Mouse (Mus musculus): ENCODE measurements around the gene Wrap53. TPM values are rescaled to one million over a fixed set of nuclear protein-coding genes. Genes with fewer than 3 reads are reported as not detected.

Wrap53 gene
- polyA plus RNA-seq, 1 experiment from 2014 or later: 14.3 TPM

GRCm38 (mm10) chr11:69557381-69557958 is 22.6 kb downstream of the Wrap53 start:
- Histone ChIP-seq H3K4me3 (ENCODE audit: control insufficient read depth in 1 of 2, insufficient read depth in 1 of 2, low read depth in 1 of 2, low read length in 2 of 2) (no peak overlapping the region), H3K4me1 (ENCODE audit: control insufficient read depth in 2 of 2, insufficient read depth in 2 of 2, low read length in 2 of 2) (peaks cover 30 to 32% of the 10 kb centered on the region in 2 experiments), H3K27me3 (ENCODE audit: control insufficient read depth, insufficient read depth, low read length) (no peaks in the 10 kb centered on the region; the same call in none of the 2 replicates), H3K9me3 (ENCODE audit: control insufficient read depth, low read length) (no peaks in the 10 kb centered on the region), H3K27ac (replicated peaks in 1 of 2; ENCODE audit: control insufficient read depth in 1 of 2, insufficient read depth in 1 of 2, low read depth in 2 of 2, low read length in 2 of 2) (no peak overlapping the region), H3K9ac (ENCODE audit: low read length) (no peak overlapping the region), H3K4me2 (ENCODE audit: low read length) (peak overlapping the region; percentile 94), H3K36me3 (ENCODE audit: control insufficient read depth, insufficient read depth, low read length) (peaks cover 31% of the 10 kb centered on the region)
- ATAC-seq (ENCODE audit: insufficient number of reproducible peaks, insufficient read depth, low FRiP score, low read depth): no peak
- 50% methylated on average over 14 of the region's 14 CpGs for WGBS

DNA sequence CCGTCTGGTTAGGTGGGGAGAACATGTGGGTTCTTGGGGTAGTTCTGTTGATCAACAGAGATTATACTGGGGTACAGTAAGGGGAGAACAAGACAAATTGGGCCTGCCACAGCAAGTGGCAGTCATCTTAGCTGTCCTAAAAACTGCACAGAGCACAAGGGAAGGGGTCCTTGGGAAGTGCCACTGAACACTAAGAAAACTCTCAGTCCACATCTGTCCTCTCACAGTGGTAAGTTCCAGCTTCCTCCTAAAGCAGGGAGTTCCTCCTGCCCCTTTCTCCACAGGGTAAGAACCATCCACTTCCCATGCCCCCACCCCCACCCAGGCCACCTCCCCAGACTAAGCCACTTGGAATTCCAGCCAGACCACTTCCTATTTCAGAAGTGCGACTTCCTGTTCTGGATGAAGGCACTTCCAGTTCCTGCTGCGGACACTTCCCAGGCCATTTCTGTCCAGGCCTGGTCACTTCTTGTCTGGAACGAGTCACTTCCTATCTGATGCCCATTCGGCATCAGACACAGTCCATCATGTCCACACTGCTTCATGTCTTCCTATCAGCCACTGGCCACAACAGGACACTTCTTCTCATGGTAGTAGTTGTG is 25.4 kb downstream of the Wrap53 start:
- peaks cover 9 to 11% of the 10 kb centered on the region in 2 experiments for H3K4me1 ChIP-seq (ENCODE audit: control insufficient read depth in 2 of 2, insufficient read depth in 2 of 2, low read length in 2 of 2)
- no peak overlapping the region for H3K4me3 ChIP-seq (ENCODE audit: control insufficient read depth in 1 of 2, insufficient read depth in 1 of 2, low read depth in 1 of 2, low read length in 2 of 2)
- ATAC-seq (ENCODE audit: insufficient number of reproducible peaks, insufficient read depth, low FRiP score, low read depth): no peak
- H3K27ac ChIP-seq (replicated peaks in 1 of 2; ENCODE audit: control insufficient read depth in 1 of 2, insufficient read depth in 1 of 2, low read depth in 2 of 2, low read length in 2 of 2): no peak overlapping the region
- no peak overlapping the region for H3K4me2 ChIP-seq (ENCODE audit: low read length)
- WGBS: 64% methylated on average over 5 of the region's 5 CpGs
- peaks cover 25% of the 10 kb centered on the region for H3K36me3 ChIP-seq (ENCODE audit: control insufficient read depth, insufficient read depth, low read length)
- no peaks in the 10 kb centered on the region; the same call in 1 of the 2 replicates for H3K27me3 ChIP-seq (ENCODE audit: control insufficient read depth, insufficient read depth, low read length)
- no peak overlapping the region for H3K9ac ChIP-seq (ENCODE audit: low read length)
- no peaks in the 10 kb centered on the region for H3K9me3 ChIP-seq (ENCODE audit: control insufficient read depth, low read length)

- ATAC-seq (ENCODE audit: insufficient number of reproducible peaks, insufficient read depth, low FRiP score, low read depth): no peak
Measured at GRCm38 (mm10) chr11:69553341-69553721, 26.7 kb downstream of the Wrap53 start.

DNA sequence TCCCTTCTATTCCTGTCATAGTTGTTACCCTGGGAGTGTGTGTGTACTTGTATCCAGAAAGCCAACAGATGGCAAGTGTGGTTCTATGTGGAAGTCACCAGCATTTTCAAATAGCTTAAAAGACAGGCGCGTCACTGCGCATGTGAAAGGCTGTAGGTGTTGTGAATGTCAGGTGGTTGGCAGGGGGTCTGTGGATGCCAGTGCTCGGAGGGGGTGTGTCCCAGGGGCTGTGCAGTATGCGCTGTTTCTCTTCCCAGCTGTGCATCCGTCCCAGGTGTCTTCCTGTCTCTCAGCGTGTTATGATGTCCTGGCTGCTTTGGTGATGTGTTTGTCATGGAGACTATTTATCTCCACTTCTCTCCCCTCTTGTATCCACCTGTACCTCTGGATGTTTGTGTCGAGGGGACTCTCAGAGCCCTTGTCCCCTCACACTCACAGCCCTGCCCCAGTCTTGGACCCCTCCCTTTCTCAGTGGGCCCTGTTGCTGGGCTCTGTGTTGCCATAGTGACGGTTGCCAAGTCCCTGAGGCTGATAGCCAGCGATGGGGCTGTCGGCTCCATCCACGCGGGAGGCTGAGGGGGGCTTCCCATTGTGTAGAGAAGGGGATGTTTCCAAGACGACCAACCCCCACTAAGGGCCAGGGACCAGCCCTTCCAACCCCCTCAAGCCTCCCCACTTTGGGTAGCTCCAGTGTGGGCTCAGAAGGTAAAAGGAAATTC is 27.3 kb downstream of the Wrap53 start:
- H3K4me2 ChIP-seq (ENCODE audit: low read length): no peak overlapping the region
- no peak for ATAC-seq (ENCODE audit: insufficient number of reproducible peaks, insufficient read depth, low FRiP score, low read depth)
- H3K9me3 ChIP-seq (ENCODE audit: control insufficient read depth, low read length): no peaks in the 10 kb centered on the region
- H3K4me3 ChIP-seq (ENCODE audit: control insufficient read depth in 1 of 2, insufficient read depth in 1 of 2, low read depth in 1 of 2, low read length in 2 of 2): no peak overlapping the region
- H3K27ac ChIP-seq (replicated peaks in 1 of 2; ENCODE audit: control insufficient read depth in 1 of 2, insufficient read depth in 1 of 2, low read depth in 2 of 2, low read length in 2 of 2): no peak overlapping the region
- H3K36me3 ChIP-seq (ENCODE audit: control insufficient read depth, insufficient read depth, low read length): peaks cover 25% of the 10 kb centered on the region
- peaks cover 4% of the 10 kb centered on the region; the same call in 1 of the 2 replicates for H3K27me3 ChIP-seq (ENCODE audit: control insufficient read depth, insufficient read depth, low read length)
- H3K9ac ChIP-seq (ENCODE audit: low read length): no peak overlapping the region
- H3K4me1 ChIP-seq (ENCODE audit: control insufficient read depth in 2 of 2, insufficient read depth in 2 of 2, low read length in 2 of 2): peaks cover 0 to 5% of the 10 kb centered on the region in 2 experiments; a peak in 2 of 4 replicates
- 28% methylated on average over 14 of the region's 14 CpGs for WGBS

More at GRCm38 (mm10) chr11:69553341-69553721, 26.7 kb downstream of the Wrap53 start:
- Histone ChIP-seq H3K27me3 (ENCODE audit: control insufficient read depth, insufficient read depth, low read length) (peaks cover 4% of the 10 kb centered on the region; the same call in 1 of the 2 replicates), H3K4me3 (ENCODE audit: control insufficient read depth in 1 of 2, insufficient read depth in 1 of 2, low read depth in 1 of 2, low read length in 2 of 2) (no peak overlapping the region), H3K36me3 (ENCODE audit: control insufficient read depth, insufficient read depth, low read length) (peaks cover 25% of the 10 kb centered on the region), H3K4me1 (ENCODE audit: control insufficient read depth in 2 of 2, insufficient read depth in 2 of 2, low read length in 2 of 2) (peaks cover 4 to 7% of the 10 kb centered on the region in 2 experiments), H3K9ac (ENCODE audit: low read length) (no peak overlapping the region), H3K9me3 (ENCODE audit: control insufficient read depth, low read length) (no peaks in the 10 kb centered on the region), H3K4me2 (ENCODE audit: low read length) (no peak overlapping the region), H3K27ac (replicated peaks in 1 of 2; ENCODE audit: control insufficient read depth in 1 of 2, insufficient read depth in 1 of 2, low read depth in 2 of 2, low read length in 2 of 2) (no peak overlapping the region)
- 46% methylated on average over 2 of the region's 2 CpGs for WGBS

DNA sequence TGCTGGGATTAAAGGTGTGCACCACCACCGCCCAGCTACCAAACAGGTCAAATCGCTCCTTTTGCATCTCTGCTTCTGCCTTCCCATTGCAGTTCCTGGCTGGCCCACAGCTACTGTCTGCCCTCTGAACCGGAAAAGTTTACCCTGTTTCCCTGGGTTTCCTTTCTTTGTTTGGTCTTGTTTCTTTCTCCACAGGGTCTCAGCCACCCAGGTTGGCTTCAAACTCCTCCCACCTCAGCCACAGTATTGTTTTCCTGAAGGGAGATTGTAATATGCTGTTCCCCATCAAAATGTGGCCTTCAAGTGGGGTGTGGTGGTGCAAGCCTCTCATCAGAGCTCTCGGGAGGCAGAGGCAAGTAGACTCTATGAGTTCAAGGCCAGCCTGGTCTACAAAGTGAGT is 28.7 kb downstream of the Wrap53 start:
- Histone ChIP-seq H3K4me1 (ENCODE audit: control insufficient read depth in 2 of 2, insufficient read depth in 2 of 2, low read length in 2 of 2) (peaks cover 10 to 11% of the 10 kb centered on the region in 2 experiments), H3K9me3 (ENCODE audit: control insufficient read depth, low read length) (no peaks in the 10 kb centered on the region), H3K27ac (replicated peaks in 1 of 2; ENCODE audit: control insufficient read depth in 1 of 2, insufficient read depth in 1 of 2, low read depth in 2 of 2, low read length in 2 of 2) (no peak overlapping the region), H3K36me3 (ENCODE audit: control insufficient read depth, insufficient read depth, low read length) (peaks cover 18% of the 10 kb centered on the region), H3K4me2 (ENCODE audit: low read length) (no peak overlapping the region), H3K27me3 (ENCODE audit: control insufficient read depth, insufficient read depth, low read length) (0 out of 2 replicates have a peak, but pooled peaks cover 4% of the 10 kb centered on the region), H3K9ac (ENCODE audit: low read length) (no peak overlapping the region), H3K4me3 (ENCODE audit: control insufficient read depth in 1 of 2, insufficient read depth in 1 of 2, low read depth in 1 of 2, low read length in 2 of 2) (no peak overlapping the region)
- WGBS: 74% methylated on average over 4 of the region's 4 CpGs
- no peak for ATAC-seq (ENCODE audit: insufficient number of reproducible peaks, insufficient read depth, low FRiP score, low read depth)

GRCm38 (mm10) chr11:69549060-69549656 is 30.9 kb downstream of the Wrap53 start, which contains the start of gene Dnah2:
Gene Dnah2 (minus strand): TSS chr11:69549110.
- Histone ChIP-seq H3K4me2 (ENCODE audit: low read length) (no peak within 1 kb of the TSS), H3K36me3 (ENCODE audit: control insufficient read depth, insufficient read depth, low read length) (no peaks in the 10 kb centered on the region), H3K9ac (ENCODE audit: low read length) (no peak within 1 kb of the TSS; the same call in 1 of the 2 replicates), H3K4me1 (ENCODE audit: control insufficient read depth in 2 of 2, insufficient read depth in 2 of 2, low read length in 2 of 2) (peaks cover 11 to 13% of the 10 kb centered on the region in 2 experiments; a peak in 3 of 4 replicates), H3K4me3 (ENCODE audit: control insufficient read depth in 1 of 2, insufficient read depth in 1 of 2, low read depth in 1 of 2, low read length in 2 of 2) (no peak within 1 kb of the TSS), H3K27me3 (ENCODE audit: control insufficient read depth, insufficient read depth, low read length) (0 out of 2 replicates have a peak, but pooled peaks cover 4% of the 10 kb centered on the region), H3K27ac (replicated peaks in 1 of 2; ENCODE audit: control insufficient read depth in 1 of 2, insufficient read depth in 1 of 2, low read depth in 2 of 2, low read length in 2 of 2) (no peak within 1 kb of the TSS), H3K9me3 (ENCODE audit: control insufficient read depth, low read length) (no peaks in the 10 kb centered on the region)
- no peak for ATAC-seq (ENCODE audit: insufficient number of reproducible peaks, insufficient read depth, low FRiP score, low read depth)
- 56% methylated on average over 12 of the region's 12 CpGs for WGBS

DNA sequence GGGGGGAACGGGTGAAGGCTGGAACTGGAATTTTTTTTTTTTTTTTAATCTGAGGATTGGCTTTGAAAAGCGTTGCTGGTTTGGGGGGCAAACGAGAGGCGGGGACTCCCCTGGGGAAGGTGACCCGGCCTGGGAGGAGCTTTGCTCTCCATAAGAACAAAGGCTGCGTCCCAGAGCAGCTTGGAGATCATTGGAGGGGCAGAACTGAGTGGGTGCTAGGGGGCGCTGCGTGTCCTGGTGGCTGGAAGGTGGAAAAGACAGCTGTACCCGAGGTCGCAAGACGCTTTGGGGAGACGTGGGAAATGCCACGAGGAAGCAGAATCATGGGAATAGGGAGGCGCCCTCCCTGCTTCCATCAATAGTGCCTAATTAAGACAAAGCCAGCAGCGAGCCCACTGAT is 33.0 kb downstream of the Wrap53 start:
- peak; percentile 23; the same call in 1 of the 2 replicates for ATAC-seq (ENCODE audit: insufficient number of reproducible peaks, insufficient read depth, low FRiP score, low read depth)

More for the DNA sequence above, 33.0 kb downstream of the Wrap53 start:
- Histone ChIP-seq H3K27ac (replicated peaks in 1 of 2; ENCODE audit: control insufficient read depth in 1 of 2, insufficient read depth in 1 of 2, low read depth in 2 of 2, low read length in 2 of 2) (peak overlapping the region in 1 of 2 experiments; percentile 74; a peak in 2 of 4 replicates), H3K9ac (ENCODE audit: low read length) (peak overlapping the region; percentile 80), H3K36me3 (ENCODE audit: control insufficient read depth, insufficient read depth, low read length) (no peaks in the 10 kb centered on the region), H3K4me3 (ENCODE audit: control insufficient read depth in 1 of 2, insufficient read depth in 1 of 2, low read depth in 1 of 2, low read length in 2 of 2) (peak overlapping the region; percentile 57 to 60), H3K27me3 (ENCODE audit: control insufficient read depth, insufficient read depth, low read length) (0 out of 2 replicates have a peak, but pooled peaks cover 4% of the 10 kb centered on the region), H3K4me1 (ENCODE audit: control insufficient read depth in 2 of 2, insufficient read depth in 2 of 2, low read length in 2 of 2) (peaks cover 11 to 13% of the 10 kb centered on the region in 2 experiments; a peak in 3 of 4 replicates), H3K9me3 (ENCODE audit: control insufficient read depth, low read length) (no peaks in the 10 kb centered on the region), H3K4me2 (ENCODE audit: low read length) (peak overlapping the region; percentile 99)
- WGBS: 6% methylated on average over 15 of the region's 15 CpGs

All from heart, embryonic 14.5 days (tissue).